Mouse (Mus musculus) cerebellum, adult 2 months (tissue): ENCODE measurements around the gene Bmpr1a. TPM values are rescaled to one million over a fixed set of nuclear protein-coding genes. Genes with fewer than 3 reads are reported as not detected.
A peak's percentile ranks its signal among the peaks of the same experiment; 100 is the strongest.
"Not testable (repeated sequence)": the region's sequence is repeated elsewhere in the genome, so short reads cannot be mapped to it uniquely, and the experiment has no call there.

Source experiments
- DNase-seq, 2 experiments: peaks; one replicate each; pipeline ENCODE4 v3.0.0; 2021
- H3K27ac ChIP-seq: fragments of 200-500 bp; 2 replicates; pipeline ENCODE4 v1.5.1; 2012; ENCODE audit warnings: low read length, control low read depth, inconsistent platforms; ENCODE audit not compliant: insufficient read depth
- H3K27me3 ChIP-seq: fragments of 200-500 bp; 2 replicates; pipeline ENCODE4 v1.6.1; 2012; ENCODE audit warnings: inconsistent platforms, mild to moderate bottlenecking, low read length, moderate library complexity; ENCODE audit not compliant: control insufficient read depth, insufficient read depth
- H3K4me1 ChIP-seq: fragments of 200-500 bp; 2 replicates; pipeline ENCODE4 v1.6.1; 2011; ENCODE audit warnings: low read length; ENCODE audit not compliant: control insufficient read depth, insufficient read depth
- H3K4me3 ChIP-seq: fragments of 200-500 bp; replicated peaks from 2 replicates; pipeline ENCODE3; 2011; ENCODE audit warnings: mild to moderate bottlenecking, low read depth, low read length, control low read depth; ENCODE audit not compliant: insufficient read depth
- CTCF ChIP-seq: fragments of 200-500 bp; IDR thresholded peaks from 2 replicates; pipeline ENCODE4 v1.5.1; 2011; ENCODE audit warnings: low read depth, mild to moderate bottlenecking, control low read depth, low read length, moderate library complexity, borderline replicate concordance; ENCODE audit not compliant: insufficient read depth
- POLR2A ChIP-seq: fragments of 200-500 bp; IDR thresholded peaks from 2 replicates; pipeline ENCODE4 v1.6.1; 2011; ENCODE audit warnings: low read length, control low read depth, borderline replicate concordance; ENCODE audit not compliant: insufficient read depth
- WGBS: fragments of 180-500 bp; shearing (Covaris S2); methylation state at CpG from one replicate; pipeline ENCODE4 v1.1.7; 2018; 5-methylcytosine and 5-hydroxymethylcytosine counted together
- polyA plus RNA-seq: library from polyadenylated mRNA; depleted of rRNA; stranded (reverse); fragments of >200 nt; gene quantifications from 2 replicates; pipeline ENCODE4 v1.2.3, GENCODE M21; 2012; rRNA removed

The Bmpr1a gene
- polyA plus RNA-seq, 1 experiment: 23.3 TPM

DNA sequence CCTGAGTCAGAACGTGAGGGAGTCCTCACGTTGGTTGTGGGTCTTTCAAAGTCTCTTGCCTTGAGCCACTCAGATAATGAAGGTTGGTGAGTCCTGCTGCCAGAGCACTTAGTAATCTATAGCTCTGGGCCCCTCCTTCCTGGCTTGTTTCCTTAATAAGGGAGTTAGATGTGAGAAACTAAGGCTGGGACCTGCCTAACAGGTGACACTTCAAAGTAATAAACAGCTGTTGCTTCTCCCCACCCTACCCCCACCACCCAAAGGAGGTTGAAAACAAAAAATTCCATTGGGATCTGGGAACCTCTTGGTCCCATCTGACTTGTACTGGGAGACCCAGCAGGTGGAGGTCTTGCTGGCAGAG is 138.0 kb downstream of the Bmpr1a start:
- Histone ChIP-seq H3K27ac (no peak overlapping the region), H3K4me1 (peaks cover 2% of the 10 kb centered on the region; the same call in 1 of the 2 replicates), H3K27me3 (no peaks in the 10 kb centered on the region), H3K4me3 (no peak overlapping the region)
- WGBS: 100% methylated on average over 2 of the region's 2 CpGs
- no peak for DNase-seq
- TF ChIP-seq POLR2A: no peak
- no peak for TF ChIP-seq CTCF

DNA sequence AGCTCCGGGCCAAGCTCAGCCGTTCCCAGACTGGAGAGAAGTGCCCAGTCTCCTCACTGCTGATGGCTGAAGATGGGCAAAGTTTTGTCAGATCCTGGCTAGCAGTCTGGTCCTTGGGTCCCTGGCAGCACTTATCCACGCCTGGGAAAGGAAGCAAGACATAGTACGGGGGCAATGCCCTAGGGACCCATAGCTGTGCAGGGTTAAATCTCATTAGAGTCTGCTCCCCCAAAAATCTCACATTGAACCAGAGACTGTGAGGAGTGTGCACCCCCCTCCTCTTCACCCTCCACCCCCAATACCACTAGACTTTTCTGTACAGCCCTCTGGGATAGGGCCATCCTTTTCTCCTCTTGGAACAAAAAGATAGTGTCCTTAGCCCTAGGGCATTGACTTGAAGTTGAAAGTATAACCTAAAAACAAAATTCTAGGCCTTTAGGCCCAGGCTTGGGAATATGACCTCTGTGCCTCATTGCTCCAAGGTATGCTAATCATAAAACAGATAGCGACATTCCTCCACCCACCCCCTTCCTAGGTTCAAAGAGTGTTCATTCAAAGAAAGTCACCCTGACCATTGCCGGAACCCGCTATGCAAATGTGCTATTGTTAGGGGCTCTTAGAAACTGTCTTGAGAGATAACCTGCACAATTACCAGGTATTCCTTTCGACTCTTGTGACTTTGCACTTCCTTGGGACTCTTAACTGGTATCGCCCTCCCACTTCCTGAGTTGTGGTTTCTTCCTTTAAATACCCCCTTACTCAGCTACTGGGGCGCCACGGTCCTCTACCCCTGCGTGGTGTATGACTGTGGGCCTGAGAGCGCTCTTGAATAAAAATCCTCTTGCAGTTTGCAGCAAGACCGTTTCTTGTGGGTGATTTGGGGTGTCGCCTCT is 138.6 kb downstream of the Bmpr1a start:
- 76% methylated on average over 15 of the region's 15 CpGs for WGBS
- not testable (repeated sequence) for H3K4me1 ChIP-seq, H3K27me3 ChIP-seq, H3K27ac ChIP-seq, DNase-seq
- H3K4me3 ChIP-seq: peak overlapping the region; percentile 71

DNA sequence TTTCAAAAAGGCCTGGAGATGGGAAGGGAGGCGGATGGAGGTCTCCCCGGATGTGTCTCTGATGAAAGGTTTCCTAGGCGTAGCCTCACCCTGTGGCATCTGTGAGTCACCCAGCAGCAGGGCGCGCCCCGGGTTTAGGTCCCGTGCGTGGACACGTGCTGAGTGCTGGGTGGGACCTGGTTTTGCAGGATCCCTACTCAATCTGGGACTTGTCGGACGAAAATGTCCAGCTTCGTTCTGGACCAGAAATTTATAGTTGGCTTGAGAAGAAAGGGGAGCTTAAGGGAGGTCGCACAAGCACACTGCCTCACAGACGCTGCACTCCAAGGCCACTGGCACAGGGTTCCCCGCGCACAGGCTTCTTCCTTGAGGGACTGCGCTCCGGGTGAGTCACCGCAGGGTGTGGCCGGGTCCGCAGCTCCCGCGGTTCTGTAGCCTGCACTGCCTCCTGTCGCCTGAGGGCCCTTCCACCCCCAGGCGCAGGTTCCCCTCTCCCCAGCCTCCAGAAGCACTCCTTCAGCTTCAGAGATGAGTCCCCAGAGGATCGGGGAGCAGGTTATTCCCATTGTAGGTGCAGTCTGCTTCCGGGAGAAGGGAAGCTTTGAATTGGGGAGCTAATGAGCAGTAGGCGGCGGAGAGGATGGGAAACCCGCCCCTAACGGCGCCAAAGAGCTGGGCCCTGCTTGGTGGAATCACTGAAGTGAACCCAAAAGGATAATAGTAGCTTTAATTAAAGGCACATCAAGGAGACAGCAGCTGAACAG is 139.5 kb downstream of the Bmpr1a start:
- no peak; the same call in 1 of the 2 replicates for TF ChIP-seq POLR2A
- no peak for TF ChIP-seq CTCF
- 2% methylated on average over 32 of the region's 32 CpGs for WGBS
- no peaks in the 10 kb centered on the region for H3K27me3 ChIP-seq
- H3K27ac ChIP-seq: peak overlapping the region; percentile 85
- peak; percentile 70 to 73 for DNase-seq
- peaks cover 2% of the 10 kb centered on the region; the same call in 1 of the 2 replicates for H3K4me1 ChIP-seq
- H3K4me3 ChIP-seq: peak overlapping the region; percentile 71

DNA sequence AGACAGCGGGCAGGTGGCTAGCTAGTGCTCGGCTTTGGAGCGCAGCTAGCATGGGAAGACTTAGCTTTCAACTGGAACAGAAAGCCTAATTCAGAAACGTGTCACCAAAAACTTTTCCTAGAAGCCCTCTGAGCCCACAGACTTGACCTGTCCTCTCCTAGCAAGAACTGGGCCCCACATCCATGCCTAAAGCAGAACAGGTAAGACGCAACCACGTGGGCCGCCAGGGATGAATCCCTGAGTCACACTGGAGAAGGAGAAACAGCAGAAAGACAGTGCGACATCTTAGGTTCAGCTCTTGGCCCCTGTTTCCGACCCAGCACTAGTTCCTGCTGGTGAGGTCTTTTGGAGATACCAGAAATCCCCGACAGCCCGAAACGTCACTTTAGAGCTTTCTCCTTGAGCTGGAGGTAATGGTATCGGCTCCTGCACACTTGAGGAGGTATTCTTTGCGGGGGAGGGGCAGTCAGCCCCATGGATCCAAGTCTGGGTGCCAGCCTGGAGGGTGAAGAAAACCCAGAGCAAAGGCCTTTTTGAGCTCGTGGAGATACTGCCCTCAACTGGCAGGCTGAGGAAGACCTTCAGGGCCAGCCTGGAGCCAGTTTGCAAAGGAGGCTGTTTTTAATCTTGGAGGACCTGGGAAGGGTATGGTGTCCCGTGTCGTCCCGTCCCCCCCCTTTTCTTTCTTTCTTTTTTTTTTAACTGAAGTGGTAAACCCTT is 140.3 kb downstream of the Bmpr1a start:
- H3K4me1 ChIP-seq: peaks cover 2% of the 10 kb centered on the region; the same call in 1 of the 2 replicates
- DNase-seq: peak; percentile 80 to 82
- H3K4me3 ChIP-seq: peak overlapping the region; percentile 71
- 40% methylated on average over 18 of the region's 18 CpGs for WGBS
- TF ChIP-seq POLR2A (peak; percentile 23; the same call in 1 of the 2 replicates), CTCF (peak; percentile 79)
- H3K27me3 ChIP-seq: no peaks in the 10 kb centered on the region
- no peak overlapping the region for H3K27ac ChIP-seq

DNA sequence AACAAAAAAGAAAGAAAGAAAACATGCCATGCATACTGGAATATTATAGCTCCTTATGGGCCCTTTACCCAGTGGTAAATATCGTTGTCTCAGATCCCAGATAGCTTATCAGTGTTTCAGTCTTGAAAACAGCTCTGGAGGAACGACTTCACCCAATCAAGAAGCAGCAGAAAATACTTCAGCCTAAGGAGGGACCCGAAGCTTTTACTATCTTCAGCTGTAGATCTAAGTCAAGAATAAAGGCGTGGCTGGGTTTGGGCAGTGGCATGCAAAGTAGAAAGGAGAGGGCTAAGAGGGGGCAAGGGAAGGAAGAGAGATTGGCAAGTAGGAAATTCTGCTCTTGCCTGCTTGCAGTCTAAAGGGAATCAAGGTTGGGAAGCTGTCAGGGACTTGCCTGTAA is 141.0 kb downstream of the Bmpr1a start:
- TF ChIP-seq CTCF (no peak), POLR2A (no peak)
- no peak overlapping the region for H3K4me3 ChIP-seq
- no peaks in the 10 kb centered on the region for H3K27me3 ChIP-seq
- no peak for DNase-seq
- 83% methylated on average over 4 of the region's 4 CpGs for WGBS
- no peak overlapping the region for H3K27ac ChIP-seq
- peaks cover 2% of the 10 kb centered on the region; the same call in 1 of the 2 replicates for H3K4me1 ChIP-seq

Other genes starting within 250 kb of the Bmpr1a start
- gene Shld2, start 192.8 kb downstream of the Bmpr1a start, polyA plus RNA-seq: 4.3 and 4.5 TPM in 2 replicates
- gene Glud1, start 192.6 kb downstream of the Bmpr1a start, polyA plus RNA-seq: 192 and 196 TPM in 2 replicates
- gene Fam25c, start 147.9 kb downstream of the Bmpr1a start, polyA plus RNA-seq: not detected in 2 replicates
- gene Sncg, start 128.6 kb downstream of the Bmpr1a start, polyA plus RNA-seq: 132 and 163 TPM in 2 replicates
- 2.4 and 3.6 TPM in 2 replicates for gene Mmrn2, start 127.9 kb downstream of the Bmpr1a start, polyA plus RNA-seq
- gene 9230112D13Rik, start 19.5 kb upstream of the Bmpr1a start, polyA plus RNA-seq: not detected in 2 replicates
- gene Ldb3, start 85.3 kb upstream of the Bmpr1a start, polyA plus RNA-seq: 7.0 TPM in 2 replicates
- gene Opn4, start 96.8 kb upstream of the Bmpr1a start, polyA plus RNA-seq: 0.17 and 0.33 TPM in 2 replicates
- gene Wapl, start 170.6 kb upstream of the Bmpr1a start, polyA plus RNA-seq: 21.4 and 22.4 TPM in 2 replicates